Comparison of ENCODE assay signal across 23 mouse cellular contexts in the genomic region with DNA sequence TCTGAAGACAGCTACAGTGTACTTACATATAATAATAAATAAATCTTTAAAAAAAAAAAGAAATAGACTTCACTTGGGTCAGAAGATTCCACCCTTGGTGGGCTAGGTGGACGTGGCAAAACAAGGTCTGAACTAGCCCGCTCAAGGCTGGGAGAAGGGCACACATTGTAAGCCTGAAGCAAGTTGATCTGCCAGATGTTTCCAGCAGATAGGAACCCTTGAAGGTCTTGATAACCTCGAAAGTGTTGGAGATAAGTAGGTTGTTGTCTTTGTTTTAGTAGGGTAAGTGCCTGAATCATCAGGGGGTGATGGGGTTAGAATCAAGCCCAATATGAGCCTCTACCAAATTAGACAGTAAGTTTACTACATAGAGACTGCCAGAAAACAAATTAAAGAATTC. TPM values are rescaled to one million over a fixed set of nuclear protein-coding genes. Genes with fewer than 3 reads are reported as not detected.
DNase-seq lines count a peak whose midpoint lies in the region; ATAC-seq and TF ChIP-seq lines count a peak whose summit lies in the region.
"Had no signal": no experiment of that assay in that cellular context is flagged by ENCODE, and none has a peak within 500 bp of the region (broad histone marks: within the 10 kb centered on the region; RNA-seq: fewer than 3 reads in every experiment).

No protein-coding gene starts in this region.

- DNase-seq in G1E (ENCODE audit: low spot score) (no peak), adipocyte (ENCODE audit: low spot score) (no peak)
- DNase-seq in c-Kit-positive CD71-negative TER-119-negative erythroid progenitor cells, embryonic 14.5 days (ENCODE audit: low read depth), result peak; percentile 22
- DNase-seq in liver, embryonic 13.5 days, result peak; percentile 49
- no peak for DNase-seq in liver, postnatal 0 days
- DNase-seq in gastrocnemius, postnatal 10 days, result no peak
- no peak for DNase-seq in lung, adult 2 months
- DNase-seq: adrenal gland, adult 8-10 months; adrenal gland, postnatal 36 days; B cell, adult 2 months; cerebellum, adult 2 months; cerebellum, postnatal 14 days; embryo, embryonic 11 days; gastrocnemius, postnatal 14 days; heart, adult 2 months had no signal

- 13% methylated on average over 3 of the region's 3 CpGs for WGBS in liver, embryonic 13.5 days (ENCODE audit: insufficient replicate concordance)
- 48% methylated on average over 3 of the region's 3 CpGs for WGBS in liver, postnatal 0 days (ENCODE audit: insufficient replicate concordance)
- WGBS in lung, adult 2 months, result 51% methylated on average over 3 of the region's 3 CpGs
- 33% methylated on average over 3 of the region's 3 CpGs for WGBS in heart, embryonic 12.5 days

- H3K9ac ChIP-seq in liver, embryonic 13.5 days, result no peak overlapping the region
- no peak overlapping the region for H3K9ac ChIP-seq in liver, postnatal 0 days (replicated peaks)
- no peak overlapping the region for H3K9ac ChIP-seq in heart, embryonic 12.5 days
- H3K9ac ChIP-seq: embryonic facial prominence, embryonic 15.5 days; forebrain, embryonic 15.5 days; hindbrain, embryonic 14.5 days had no signal

- no peaks in the 10 kb centered on the region for H3K27me3 ChIP-seq in G1E (ENCODE audit: insufficient read depth, low read length)
- no peaks in the 10 kb centered on the region for H3K27me3 ChIP-seq in liver, embryonic 13.5 days
- no peaks in the 10 kb centered on the region for H3K27me3 ChIP-seq in liver, postnatal 0 days (ENCODE audit: insufficient read depth, low read length)
- no peaks in the 10 kb centered on the region for H3K27me3 ChIP-seq in heart, embryonic 12.5 days (replicated peaks)
- H3K27me3 ChIP-seq: embryonic facial prominence, embryonic 15.5 days; forebrain, embryonic 15.5 days had no signal

- TF ChIP-seq CTCF in G1E (IDR thresholded peaks at IDR 0.05; ENCODE audit: low read depth, low read length), result no peak
- no peak for TF ChIP-seq CTCF in liver, postnatal 0 days (IDR thresholded peaks at IDR 0.05; ENCODE audit: low read depth)
- TF ChIP-seq CTCF in lung, adult 2 months (IDR thresholded peaks at IDR 0.05; ENCODE audit: insufficient read depth, low read length), result no peak

- TF ChIP-seq POLR2A in lung, adult 2 months (IDR thresholded peaks at IDR 0.05; ENCODE audit: borderline replicate concordance, extremely low read depth, low read depth, low read length), result no peak

- H3K4me3 ChIP-seq in G1E (ENCODE audit: low read depth, low read length), result no peak overlapping the region
- no peak overlapping the region for H3K4me3 ChIP-seq in liver, embryonic 13.5 days (replicated peaks)
- H3K4me3 ChIP-seq in liver, postnatal 0 days (ENCODE audit: low read depth, low read length), result no peak overlapping the region
- no peak overlapping the region for H3K4me3 ChIP-seq in lung, adult 2 months (replicated peaks; ENCODE audit: extremely low read depth, low read depth, low read length)
- H3K4me3 ChIP-seq in heart, embryonic 12.5 days, result no peak overlapping the region
- H3K4me3 ChIP-seq: embryonic facial prominence, embryonic 15.5 days; erythroblast, embryonic 14.5 days; forebrain, embryonic 15.5 days; heart, adult 2 months; hindbrain, embryonic 10.5 days had no signal

- H3K9me3 ChIP-seq in G1E (replicated peaks), result peaks cover 32% of the 10 kb centered on the region
- H3K9me3 ChIP-seq in liver, embryonic 13.5 days (replicated peaks), result no peaks in the 10 kb centered on the region
- H3K9me3 ChIP-seq in liver, postnatal 0 days (ENCODE audit: low read length), result no peaks in the 10 kb centered on the region
- H3K9me3 ChIP-seq in heart, embryonic 12.5 days (replicated peaks), result peaks cover 9% of the 10 kb centered on the region; the same call in 1 of the 2 replicates
- H3K9me3 ChIP-seq: embryonic facial prominence, embryonic 15.5 days; forebrain, embryonic 15.5 days had no signal

- peaks cover 38% of the 10 kb centered on the region for H3K36me3 ChIP-seq in G1E (replicated peaks)
- peaks cover 27% of the 10 kb centered on the region for H3K36me3 ChIP-seq in liver, embryonic 13.5 days
- peaks cover 22% of the 10 kb centered on the region for H3K36me3 ChIP-seq in liver, postnatal 0 days (replicated peaks; ENCODE audit: insufficient read depth, low read length)
- H3K36me3 ChIP-seq in heart, embryonic 12.5 days, result peaks cover 31% of the 10 kb centered on the region

- H3K27ac ChIP-seq in liver, embryonic 13.5 days, result no peak overlapping the region
- no peak overlapping the region for H3K27ac ChIP-seq in liver, postnatal 0 days (ENCODE audit: low read depth)
- H3K27ac ChIP-seq in heart, embryonic 12.5 days (ENCODE audit: poor library complexity, severe bottlenecking), result no peak overlapping the region
- H3K27ac ChIP-seq: embryonic facial prominence, embryonic 15.5 days; forebrain, embryonic 15.5 days; heart, adult 2 months; hindbrain, embryonic 10.5 days; hindbrain, embryonic 14.5 days had no signal

- H3K4me1 ChIP-seq in G1E (ENCODE audit: insufficient read depth, low read depth, low read length), result peaks cover 33% of the 10 kb centered on the region
- H3K4me1 ChIP-seq in liver, embryonic 13.5 days (replicated peaks), result peaks cover 53% of the 10 kb centered on the region
- no peaks in the 10 kb centered on the region; the same call in 1 of the 2 replicates for H3K4me1 ChIP-seq in liver, postnatal 0 days (ENCODE audit: insufficient read depth)
- H3K4me1 ChIP-seq in lung, adult 2 months (ENCODE audit: control insufficient read depth, insufficient read depth, low read length), result no peaks in the 10 kb centered on the region
- peaks cover 3% of the 10 kb centered on the region; the same call in 1 of the 2 replicates for H3K4me1 ChIP-seq in heart, embryonic 12.5 days (replicated peaks)

- H3K4me2 ChIP-seq in liver, embryonic 13.5 days, result peak overlapping the region; percentile 30
- no peak overlapping the region for H3K4me2 ChIP-seq in liver, postnatal 0 days (ENCODE audit: low read depth, low read length)
- H3K4me2 ChIP-seq in heart, embryonic 12.5 days, result no peak overlapping the region
- H3K4me2 ChIP-seq: embryonic facial prominence, embryonic 15.5 days; forebrain, embryonic 15.5 days; heart, embryonic 11.5 days; hindbrain, embryonic 14.5 days had no signal

- ATAC-seq in G1E (ENCODE audit: extremely low read depth, insufficient number of reproducible peaks, low FRiP score, poor library complexity, severe bottlenecking), result peak; percentile 85
- peak; percentile 75 for ATAC-seq in liver, embryonic 13.5 days (ENCODE audit: low read depth)
- ATAC-seq in liver, postnatal 0 days, result 0 out of 2 replicates have a peak, but pooled peaks have one; percentile 27
- no peak for ATAC-seq in heart, embryonic 12.5 days (ENCODE audit: insufficient number of reproducible peaks, low FRiP score)
- ATAC-seq: CD4-positive, CD25-positive, alpha-beta regulatory T cell, adult 4 months; forebrain, embryonic 15.5 days had no signal

- peak; percentile 66 for TF ChIP-seq EP300 in liver, postnatal 0 days (IDR thresholded peaks at IDR 0.05; ENCODE audit: low read depth)

RNA-seq across cellular contexts. Expression of gene Hmgb1, which starts 35.2 kb away (rescaled TPM):
- total RNA-seq in G1E (2014; fragmentation: Nextera tagmentation) (569 and 576 TPM in 2 replicates), G1E (2017) (517 and 593 TPM in 2 replicates)
- 529 and 605 TPM in 2 replicates for polyA plus RNA-seq in G1E (2012)
- 678 and 901 TPM in 2 replicates for polyA plus RNA-seq in liver, embryonic 13.5 days (2015; fragmentation: Nextera tagmentation; extraction: Ambion mirVana)
- polyA plus RNA-seq in liver, postnatal 0 days (2015; fragmentation: Nextera tagmentation; extraction: Ambion mirVana), result 421 and 439 TPM in 2 replicates
- total RNA-seq in gastrocnemius, postnatal 10 days (2021), result 100 to 1,000 TPM; 176 to 183 TPM
- 34.7 and 38.2 TPM in 2 replicates for polyA plus RNA-seq in lung, adult 2 months (2012; rRNA removed)
- polyA plus RNA-seq in heart, embryonic 12.5 days (2016; fragmentation: Nextera tagmentation; extraction: Ambion mirVana), result 801 and 858 TPM in 2 replicates

RNA-seq across cellular contexts. Expression of gene Uspl1, which starts 35.3 kb away (rescaled TPM):
- 108 and 115 TPM in 2 replicates for total RNA-seq in G1E (2014; fragmentation: Nextera tagmentation)
- total RNA-seq in G1E (2017), result 69.2 and 69.7 TPM in 2 replicates
- 3.6 and 4.9 TPM in 2 replicates for polyA plus RNA-seq in G1E (2012)
- 24.2 and 28.6 TPM in 2 replicates for polyA plus RNA-seq in liver, embryonic 13.5 days (2015; fragmentation: Nextera tagmentation; extraction: Ambion mirVana)
- polyA plus RNA-seq in liver, postnatal 0 days (2015; fragmentation: Nextera tagmentation; extraction: Ambion mirVana), result 11.7 and 12.4 TPM in 2 replicates
- 10 to 100 TPM; 22.7 to 25.9 TPM for total RNA-seq in gastrocnemius, postnatal 10 days (2021)
- polyA plus RNA-seq in lung, adult 2 months (2012; rRNA removed), result 6.2 and 10.5 TPM in 2 replicates
- 36.3 and 38.1 TPM in 2 replicates for polyA plus RNA-seq in heart, embryonic 12.5 days (2016; fragmentation: Nextera tagmentation; extraction: Ambion mirVana)

RNA-seq across cellular contexts. Expression of gene Alox5ap, which starts 45.1 kb away (rescaled TPM):
- total RNA-seq in G1E (2014; fragmentation: Nextera tagmentation), result 38.1 and 43.8 TPM in 2 replicates
- 143 and 157 TPM in 2 replicates for total RNA-seq in G1E (2017)
- 1.0 and 1.5 TPM in 2 replicates for polyA plus RNA-seq in G1E (2012)
- 22.5 and 24.7 TPM in 2 replicates for polyA plus RNA-seq in liver, embryonic 13.5 days (2015; fragmentation: Nextera tagmentation; extraction: Ambion mirVana)
- 68.2 and 69.3 TPM in 2 replicates for polyA plus RNA-seq in liver, postnatal 0 days (2015; fragmentation: Nextera tagmentation; extraction: Ambion mirVana)
- 10 to 100 TPM in 1 of 2 experiments, 1 to 10 TPM in 1; 7.3 to 10.5 TPM for total RNA-seq in gastrocnemius, postnatal 10 days (2021)
- 65.9 and 104 TPM in 2 replicates for polyA plus RNA-seq in lung, adult 2 months (2012; rRNA removed)
- 4.5 and 4.9 TPM in 2 replicates for polyA plus RNA-seq in heart, embryonic 12.5 days (2016; fragmentation: Nextera tagmentation; extraction: Ambion mirVana)
- polyA plus RNA-seq: erythroblast, embryonic 14.5 days had no signal

Comparison
In these comparisons a context has a peak if more than half of its experiments do, and no peak if none do; other contexts are left out.
1. DNase-seq: peak in c-Kit-positive CD71-negative TER-119-negative erythroid progenitor cells, embryonic 14.5 days (single experiment) and liver, embryonic 13.5 days (single experiment); none in G1E (single experiment), liver, postnatal 0 days (single experiment), gastrocnemius, postnatal 10 days (single experiment), lung, adult 2 months (single experiment) and adipocyte (single experiment).
2. RNA of gene Hmgb1, which starts 35.2 kb away (polyA plus RNA-seq): 801 to 858 TPM in heart, embryonic 12.5 days, 678 to 901 TPM in liver, embryonic 13.5 days, 529 to 605 TPM in G1E and 421 to 439 TPM in liver, postnatal 0 days; 34.7 to 38.2 TPM in lung, adult 2 months; every median in the first group is over 10 times any median in the second.